Comparison of ENCODE assay signal across 11 mouse cellular contexts in genomic region chr13:23306707-23307068, GRCm38 (mm10). TPM values are rescaled to one million over a fixed set of nuclear protein-coding genes. Genes with fewer than 3 reads are reported as not detected.
A peak's percentile ranks its signal among the peaks of the same experiment; 100 is the strongest.
DNase-seq lines count a peak whose midpoint lies in the region; ATAC-seq and TF ChIP-seq lines count a peak whose summit lies in the region.
"Had no signal": no experiment of that assay in that cellular context is flagged by ENCODE, and none has a peak within 500 bp of the region (broad histone marks: within the 10 kb centered on the region; RNA-seq: fewer than 3 reads in every experiment).

No protein-coding gene starts in this region.

- peak overlapping the region; percentile 59 for H3K4me2 ChIP-seq in heart, embryonic 14.5 days (ENCODE audit: low read length)
- peak overlapping the region; percentile 43 for H3K4me2 ChIP-seq in hindbrain, embryonic 11.5 days (replicated peaks; ENCODE audit: low read depth, low read length)

- peaks cover 43% of the 10 kb centered on the region for H3K27me3 ChIP-seq in heart, embryonic 14.5 days (ENCODE audit: control insufficient read depth, insufficient read depth, low read length)
- H3K27me3 ChIP-seq in hindbrain, embryonic 11.5 days (ENCODE audit: control insufficient read depth, insufficient read depth, low read length) = peaks cover 22% of the 10 kb centered on the region
- peaks cover 39% of the 10 kb centered on the region for H3K27me3 ChIP-seq in midbrain, embryonic 10.5 days (ENCODE audit: low read depth, poor library complexity, severe bottlenecking)

- 15% methylated on average over 10 of the region's 10 CpGs for WGBS in heart, embryonic 14.5 days
- 10% methylated on average over 10 of the region's 10 CpGs for WGBS in hindbrain, embryonic 11.5 days
- 10% methylated on average over 10 of the region's 10 CpGs for WGBS in midbrain, embryonic 10.5 days

- H3K4me1 ChIP-seq in heart, embryonic 14.5 days (ENCODE audit: control insufficient read depth in 2 of 2, insufficient read depth in 2 of 2, low read length in 2 of 2) = peaks cover 0 to 5% of the 10 kb centered on the region in 2 experiments; a peak in 3 of 4 replicates
- H3K4me1 ChIP-seq in ES-E14 (ENCODE audit: control insufficient read depth in 2 of 2, insufficient read depth in 2 of 2, low read length in 2 of 2, poor library complexity in 1 of 2) = no peaks in the 10 kb centered on the region; a peak in 1 of 4 replicates
- H3K4me1 ChIP-seq in hindbrain, embryonic 11.5 days (replicated peaks; ENCODE audit: control insufficient read depth, insufficient read depth, low read length) = peaks cover 3% of the 10 kb centered on the region; the same call in 1 of the 2 replicates
- peaks cover 23% of the 10 kb centered on the region for H3K4me1 ChIP-seq in midbrain, embryonic 10.5 days

- in situ Hi-C loops in ES-E14 (cut with MboI; ENCODE audit: low sequenced_read_pairs in 2 of 2, unreplicated experiment in 2 of 2) = loop anchor here (5.0 to 25.0 kb wide), 3 partner anchors 101 to 1394 kb away; no protein-coding TSS in a partner anchor

- H3K9me3 ChIP-seq in heart, embryonic 14.5 days (ENCODE audit: control insufficient read depth, low read length) = no peaks in the 10 kb centered on the region
- no peaks in the 10 kb centered on the region for H3K9me3 ChIP-seq in ES-E14 (ENCODE audit: control insufficient read depth, insufficient read depth, low read depth, low read length)
- no peaks in the 10 kb centered on the region for H3K9me3 ChIP-seq in hindbrain, embryonic 11.5 days (ENCODE audit: control insufficient read depth, low read length)
- no peaks in the 10 kb centered on the region for H3K9me3 ChIP-seq in midbrain, embryonic 10.5 days (replicated peaks)

- H3K27ac ChIP-seq in heart, embryonic 14.5 days (replicated peaks in 1 of 2; ENCODE audit: control insufficient read depth in 1 of 2, insufficient read depth in 1 of 2, low read depth in 2 of 2, low read length in 2 of 2) = no peak overlapping the region
- no peak overlapping the region for H3K27ac ChIP-seq in ES-E14 (ENCODE audit: insufficient read depth, low read depth, low read length, poor library complexity, severe bottlenecking)
- no peak overlapping the region for H3K27ac ChIP-seq in hindbrain, embryonic 11.5 days (ENCODE audit: low read depth, low read length)
- H3K27ac ChIP-seq in midbrain, embryonic 10.5 days (replicated peaks) = peak overlapping the region; percentile 71

- H3K36me3 ChIP-seq in heart, embryonic 14.5 days (ENCODE audit: control insufficient read depth, insufficient read depth, low read length) = no peaks in the 10 kb centered on the region
- H3K36me3 ChIP-seq in ES-E14 (ENCODE audit: control insufficient read depth, insufficient read depth, low read length, poor library complexity, severe bottlenecking) = no peaks in the 10 kb centered on the region
- no peaks in the 10 kb centered on the region for H3K36me3 ChIP-seq in hindbrain, embryonic 11.5 days (ENCODE audit: control insufficient read depth, insufficient read depth, low read length)
- no peaks in the 10 kb centered on the region for H3K36me3 ChIP-seq in midbrain, embryonic 10.5 days

- ATAC-seq in heart, embryonic 14.5 days (ENCODE audit: insufficient number of reproducible peaks, insufficient read depth, low FRiP score, low read depth) = no peak
- ATAC-seq in hindbrain, embryonic 11.5 days (ENCODE audit: low FRiP score) = peak; percentile 4; the same call in 1 of the 2 replicates

- DNase-seq in heart, adult 18-20 months = no peak
- DNase-seq in ES-E14 (ENCODE audit: low read depth, low spot score) = no peak
- no peak for DNase-seq in hindbrain, embryonic 11.5 days (ENCODE audit: low spot score)
- DNase-seq in midbrain, embryonic 10.5 days (ENCODE audit: low spot score) = no peak
- DNase-seq in c-Kit-positive CD71-positive TER-119-positive erythroid progenitor cells, embryonic 14.5 days (ENCODE audit: low spot score) = no peak
- no peak for DNase-seq in adrenal gland, adult 2 months
- no peak for DNase-seq in cerebellum, adult 8-10 months
- DNase-seq: kidney, postnatal 36 days; thymus, postnatal 14 days had no signal

- no peak overlapping the region for H3K9ac ChIP-seq in heart, embryonic 14.5 days (ENCODE audit: low read length)
- peak overlapping the region; percentile 60 for H3K9ac ChIP-seq in ES-E14 (ENCODE audit: insufficient read depth, low read depth, low read length, poor library complexity, severe bottlenecking)
- H3K9ac ChIP-seq in hindbrain, embryonic 11.5 days (ENCODE audit: low read depth, low read length) = no peak overlapping the region

- peak overlapping the region; percentile 26 to 37 for H3K4me3 ChIP-seq in heart, embryonic 14.5 days (ENCODE audit: control insufficient read depth in 1 of 2, insufficient read depth in 1 of 2, low read depth in 1 of 2, low read length in 2 of 2)
- peak overlapping the region; percentile 62 to 70 for H3K4me3 ChIP-seq in ES-E14 (ENCODE audit: insufficient read depth in 1 of 2, low read depth in 1 of 2, low read length in 2 of 2, poor library complexity in 1 of 2, severe bottlenecking in 1 of 2)
- H3K4me3 ChIP-seq in hindbrain, embryonic 11.5 days (ENCODE audit: low read depth, low read length) = peak overlapping the region; percentile 25
- peak overlapping the region; percentile 57 for H3K4me3 ChIP-seq in midbrain, embryonic 10.5 days

TF ChIP-seq in ES-E14, 5 proteins besides CTCF, POLR2A, EP300 and RAD21:
- TF ChIP-seq CHD2 (IDR thresholded peaks at IDR 0.05; ENCODE audit: low read depth, low read length) = no peak
- TF ChIP-seq ZC3H11A (IDR thresholded peaks at IDR 0.05; ENCODE audit: borderline replicate concordance, low read depth, low read length) = no peak
- no peak for TF ChIP-seq HCFC1 (IDR thresholded peaks at IDR 0.05; ENCODE audit: borderline replicate concordance, insufficient read depth, low read length)
- TF ChIP-seq ZNF384 (IDR thresholded peaks at IDR 0.05; ENCODE audit: low read depth, low read length) = no peak
- TF ChIP-seq MAFK (IDR thresholded peaks at IDR 0.05; ENCODE audit: insufficient read depth, low read depth, low read length) = no peak

RNA-seq across cellular contexts. Expression of gene Vmn1r223, which starts 59.8 kb away (rescaled TPM):
- not detected in 2 replicates for polyA plus RNA-seq in heart, embryonic 14.5 days (2014; fragmentation: Nextera tagmentation; extraction: Ambion mirVana)
- total RNA-seq in heart, adult 18-20 months (2021) = not detected
- not detected in 2 replicates for total RNA-seq in ES-E14 (2012; rRNA removed)
- not detected in 2 replicates for polyA plus RNA-seq in hindbrain, embryonic 11.5 days (2014; fragmentation: Nextera tagmentation; extraction: Ambion mirVana)
- polyA plus RNA-seq in midbrain, embryonic 10.5 days (2016; fragmentation: Nextera tagmentation; extraction: Ambion mirVana) = not detected in 2 replicates
- total RNA-seq in adrenal gland, adult 2 months (2021) = not detected
- not detected in 2 replicates for polyA plus RNA-seq in adrenal gland, adult 2 months (2012; rRNA removed)
- polyA plus RNA-seq: frontal cortex, adult 2 months had no signal
